Mouse (Mus musculus) ovary, postnatal 14 days (tissue): ENCODE results near the gene Olfr811.

Experiments
- DNase-seq: peaks from one replicate; pipeline ENCODE4 v3.0.0; 2022; ENCODE audit warnings: low spot score

Olfr811 gene

DNA sequence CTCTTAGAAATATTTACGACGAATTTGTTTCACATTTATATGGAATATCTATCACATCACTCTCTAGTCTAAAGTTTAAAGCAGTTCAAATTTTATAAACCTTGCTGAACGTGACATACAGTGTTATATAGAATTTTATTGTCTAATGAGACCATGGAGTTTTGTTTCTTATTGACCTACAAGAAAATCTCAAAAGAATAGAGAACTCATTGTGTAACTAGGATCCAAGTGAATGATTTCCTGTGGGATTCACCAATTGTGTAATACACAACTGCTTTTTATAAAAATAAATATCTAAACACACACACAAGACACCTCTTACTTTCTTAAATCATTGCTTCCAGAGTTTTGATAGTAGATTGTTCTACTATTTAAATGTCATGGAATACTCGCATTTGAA lies at the start of gene Olfr811:
Gene Olfr811 (minus strand): TSS at position 101 of the 400 bp plus-strand sequence.
- DNase-seq, result no peak

DNA sequence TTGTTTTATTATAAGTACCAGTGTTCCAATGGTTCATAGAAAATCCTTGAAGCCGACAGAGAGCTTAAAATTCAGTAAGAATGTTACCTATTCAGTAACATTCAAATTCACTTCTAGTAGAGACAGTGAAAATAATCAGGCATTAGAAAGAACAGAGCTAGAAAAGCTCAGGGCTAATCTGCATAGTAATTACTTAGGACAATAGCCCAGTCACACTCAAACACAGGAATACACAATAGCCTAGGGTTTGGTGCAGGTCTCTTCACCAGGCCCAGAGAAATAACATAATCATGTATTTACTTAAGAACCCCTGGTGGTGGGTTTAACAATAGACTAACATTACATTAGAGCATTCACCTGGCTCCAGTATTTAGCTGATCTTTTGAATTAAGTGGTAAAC lies 43.1 kb upstream of the Olfr811 start:
- no peak for DNase-seq

DNA sequence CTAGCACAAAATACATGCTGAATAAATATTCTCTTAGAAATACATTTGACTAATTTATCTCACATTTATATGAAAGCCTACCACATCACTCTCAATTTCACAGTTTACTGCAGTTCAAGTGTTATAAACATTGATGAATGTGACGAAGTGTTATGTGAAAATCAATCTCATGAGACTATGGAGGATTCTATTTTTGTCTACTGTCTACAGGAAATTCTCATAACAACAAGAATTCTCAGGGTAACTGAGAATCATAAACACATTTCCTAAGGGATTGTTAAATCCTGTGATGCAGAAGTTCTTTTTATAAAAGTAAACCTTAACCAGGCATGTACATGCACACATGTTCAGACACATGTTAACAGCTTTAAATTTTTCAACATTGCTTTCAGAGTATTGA lies 41.8 kb upstream of the Olfr811 start, which contains the start of gene Olfr812:
Gene Olfr812 (minus strand): TSS at position 101 of the 400 bp plus-strand sequence.
- DNase-seq, result no peak

DNA sequence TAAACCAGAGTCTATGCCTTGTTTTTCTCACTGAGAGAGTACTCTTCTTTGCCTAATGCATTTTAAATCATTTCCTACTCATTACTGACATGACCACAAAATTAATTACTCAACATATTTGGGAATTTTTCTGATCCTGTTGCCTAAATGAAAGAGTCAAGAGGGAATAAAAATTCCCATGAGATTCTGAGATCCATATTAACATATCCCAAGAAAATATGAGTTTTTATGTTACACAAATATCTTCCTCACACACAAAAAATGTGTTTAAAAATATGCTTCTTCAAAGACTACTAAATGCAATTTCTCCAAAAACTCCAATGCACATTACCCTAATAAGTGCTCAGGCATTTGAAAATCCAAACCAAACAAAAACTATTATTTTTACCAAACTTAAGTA lies 9.4 kb downstream of the Olfr811 start, which contains the start of gene Olfr810:
Gene Olfr810 (minus strand): TSS at position 101 of the 400 bp plus-strand sequence.
- no peak for DNase-seq

DNA sequence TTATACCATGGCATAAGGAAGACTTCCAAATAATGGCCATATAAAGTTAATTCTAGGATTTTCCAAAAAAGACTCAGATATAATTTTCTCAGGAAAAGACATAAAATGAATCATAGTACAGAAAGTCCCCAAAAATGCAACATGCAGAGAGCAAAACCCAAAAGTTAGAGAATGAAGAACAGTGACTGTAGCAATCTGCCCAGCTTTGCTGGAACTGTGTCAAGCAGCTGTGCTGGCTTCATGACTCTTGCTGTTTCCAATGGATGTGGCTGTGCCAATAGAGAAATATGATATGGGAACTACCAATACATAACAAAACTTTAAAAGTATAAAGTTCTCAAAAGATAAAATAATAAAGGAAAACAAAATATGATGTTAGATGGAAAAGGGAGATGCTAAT lies 26.1 kb downstream of the Olfr811 start:
- no peak for DNase-seq

DNA sequence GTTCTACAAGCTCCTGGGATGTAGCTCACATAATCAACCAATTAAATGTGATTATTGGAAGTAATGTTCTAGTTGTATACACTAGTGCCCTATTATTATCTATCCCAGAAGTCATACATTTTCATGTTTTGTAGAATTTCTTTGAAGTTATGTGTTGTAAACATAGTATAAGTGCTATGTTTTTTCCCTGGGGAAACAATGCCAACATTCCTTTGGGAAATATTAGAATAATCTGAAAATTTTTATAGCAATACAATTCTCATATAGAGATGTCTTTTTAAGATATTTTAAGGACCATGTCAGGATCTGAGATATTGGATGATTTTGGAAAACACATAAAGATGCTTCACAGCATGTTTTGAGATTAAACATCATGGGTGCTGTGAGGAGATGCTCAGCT lies 29.9 kb downstream of the Olfr811 start, which contains the start of gene Olfr809:
Gene Olfr809 (plus strand): TSS at position 301 of the 400 bp plus-strand sequence.
- DNase-seq, result no peak

DNA sequence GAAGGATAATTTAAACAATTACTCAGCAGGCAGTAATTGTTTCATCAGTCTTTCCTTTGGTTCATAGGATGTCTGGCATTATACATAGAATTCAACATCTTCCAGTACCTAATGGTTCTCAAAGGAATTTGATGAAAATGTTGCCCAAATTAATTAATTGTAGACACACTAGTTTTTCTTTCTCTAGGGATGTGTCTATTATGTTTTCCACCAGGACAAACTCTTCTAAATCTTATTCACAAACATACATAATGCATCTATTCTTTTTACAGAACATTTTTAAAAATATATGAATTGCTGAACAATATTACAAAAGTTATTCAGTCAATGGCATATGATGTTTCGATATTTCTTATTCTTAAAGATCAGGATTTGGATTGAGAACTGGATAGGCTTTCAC lies 39.0 kb downstream of the Olfr811 start, which contains the start of gene Olfr808:
Gene Olfr808 (plus strand): TSS at position 301 of the 400 bp plus-strand sequence.
- no peak for DNase-seq

DNA sequence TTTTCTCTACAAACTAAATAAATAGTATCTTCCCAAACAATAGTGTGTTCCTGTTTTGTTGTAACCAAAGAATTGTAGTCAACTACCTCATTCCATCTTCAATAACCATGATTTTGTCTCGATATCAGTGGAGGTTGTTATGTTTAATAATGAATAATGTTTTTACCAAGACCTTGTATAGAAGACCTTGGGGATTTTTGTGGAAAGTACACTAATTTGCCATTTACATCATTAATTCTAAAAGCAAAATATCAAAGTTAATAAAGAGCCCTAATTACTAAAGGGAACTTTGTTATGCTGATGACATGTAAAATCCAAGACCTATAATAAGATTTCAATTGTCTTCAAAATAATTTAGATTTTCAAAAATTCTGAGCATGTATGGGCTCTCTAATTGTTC lies 46.5 kb downstream of the Olfr811 start, which contains the start of gene Olfr807:
Gene Olfr807 (minus strand): TSS at position 101 of the 400 bp plus-strand sequence.
- no peak for DNase-seq
